Mouse (Mus musculus) hindbrain, embryonic 11.5 days (tissue): ENCODE data around the gene Trim27. TPM values are rescaled to one million over a fixed set of nuclear protein-coding genes. Genes with fewer than 3 reads are reported as not detected.

Experiments
- ATAC-seq: fragments of 200-750 bp; cut with Nextera tagmentation; 2 replicates; pipeline ENCODE4 v1.8.0; 2017; ENCODE audit warnings: mild to moderate bottlenecking, moderate TSS enrichment, moderate library complexity; ENCODE audit not compliant: low FRiP score
- DNase-seq: peaks from one replicate; pipeline ENCODE4 v3.0.0-alpha.2; 2015; ENCODE audit warnings: low spot score
- H3K27ac ChIP-seq: fragments of 300-500 bp; sonication (generic); 2 replicates; pipeline ENCODE4 v1.5.1; 2014; ENCODE audit warnings: mild to moderate bottlenecking, low read depth, low read length
- H3K27me3 ChIP-seq: fragments of 300-500 bp; sonication (generic); 2 replicates; pipeline ENCODE4 v1.6.1; 2014; ENCODE audit warnings: mild to moderate bottlenecking, low read length, moderate library complexity, mixed read lengths; ENCODE audit not compliant: control insufficient read depth, insufficient read depth
- H3K36me3 ChIP-seq: fragments of 300-500 bp; sonication (generic); 2 replicates; pipeline ENCODE4 v1.6.1; 2014; ENCODE audit warnings: mild to moderate bottlenecking, low read length, moderate library complexity, mixed read lengths; ENCODE audit not compliant: control insufficient read depth, insufficient read depth
- H3K4me1 ChIP-seq: fragments of 300-500 bp; sonication (generic); replicated peaks from 2 replicates; pipeline ENCODE4 v1.6.1; 2014; ENCODE audit warnings: low read length, mixed read lengths; ENCODE audit not compliant: control insufficient read depth, insufficient read depth
- H3K4me2 ChIP-seq: fragments of 300-500 bp; sonication (generic); replicated peaks from 2 replicates; pipeline ENCODE4 v1.6.1; 2014; ENCODE audit warnings: mild to moderate bottlenecking, low read depth, low read length
- H3K4me3 ChIP-seq: fragments of 300-500 bp; sonication (generic); 2 replicates; pipeline ENCODE4 v1.5.1; 2014; ENCODE audit warnings: low read depth, low read length
- H3K9ac ChIP-seq: fragments of 300-500 bp; sonication (generic); 2 replicates; pipeline ENCODE4 v1.6.1; 2014; ENCODE audit warnings: low read depth, low read length
- H3K9me3 ChIP-seq: fragments of 300-500 bp; sonication (generic); 2 replicates; pipeline ENCODE4 v1.6.1; 2016; ENCODE audit warnings: low read length; ENCODE audit not compliant: control insufficient read depth
- WGBS: fragments of 180-500 bp; shearing (Covaris S2); extraction: QIAGEN DNeasy Blood & Tissue Kit; methylation state at CpG from one replicate; pipeline ENCODE4 v1.1.7; 2014; 5-methylcytosine and 5-hydroxymethylcytosine counted together
- polyA plus RNA-seq: library from polyadenylated mRNA; unstranded; fragments of >200 nt; fragmentation: Nextera tagmentation; extraction: Ambion mirVana; gene quantifications from 2 replicates; pipeline ENCODE4 v1.2.1, GENCODE M21; 2014

The Trim27 gene
- polyA plus RNA-seq, 1 experiment from 2014 or later: 133 TPM

- Histone ChIP-seq H3K9me3 (no peaks in the 10 kb centered on the region), H3K27ac (no peak overlapping the region), H3K4me2 (no peak overlapping the region), H3K36me3 (peaks cover 5% of the 10 kb centered on the region; the same call in 1 of the 2 replicates), H3K4me1 (no peaks in the 10 kb centered on the region), H3K4me3 (no peak overlapping the region), H3K27me3 (no peaks in the 10 kb centered on the region; the same call in 1 of the 2 replicates), H3K9ac (no peak overlapping the region)
- 78% methylated on average over 5 of the region's 5 CpGs for WGBS
- ATAC-seq (no peak), DNase-seq (no peak)
Observed at GRCm38 (mm10) chr13:21178364-21178763, 881 bp upstream of the Trim27 start.

GRCm38 (mm10) chr13:21179724-21180550 is 692 bp downstream of the Trim27 start:
- Histone ChIP-seq H3K4me1 (no peaks in the 10 kb centered on the region), H3K4me2 (peak overlapping the region; percentile 76), H3K9ac (peak overlapping the region; percentile 93), H3K4me3 (peak overlapping the region; percentile 98), H3K9me3 (no peaks in the 10 kb centered on the region), H3K27me3 (no peaks in the 10 kb centered on the region; the same call in 1 of the 2 replicates), H3K27ac (peak overlapping the region; percentile 93), H3K36me3 (peaks cover 9% of the 10 kb centered on the region)
- DNase-seq (peak; percentile 88), ATAC-seq (peak; percentile 97)
- WGBS: under 1% methylated on average over 64 of the region's 80 CpGs

DNA sequence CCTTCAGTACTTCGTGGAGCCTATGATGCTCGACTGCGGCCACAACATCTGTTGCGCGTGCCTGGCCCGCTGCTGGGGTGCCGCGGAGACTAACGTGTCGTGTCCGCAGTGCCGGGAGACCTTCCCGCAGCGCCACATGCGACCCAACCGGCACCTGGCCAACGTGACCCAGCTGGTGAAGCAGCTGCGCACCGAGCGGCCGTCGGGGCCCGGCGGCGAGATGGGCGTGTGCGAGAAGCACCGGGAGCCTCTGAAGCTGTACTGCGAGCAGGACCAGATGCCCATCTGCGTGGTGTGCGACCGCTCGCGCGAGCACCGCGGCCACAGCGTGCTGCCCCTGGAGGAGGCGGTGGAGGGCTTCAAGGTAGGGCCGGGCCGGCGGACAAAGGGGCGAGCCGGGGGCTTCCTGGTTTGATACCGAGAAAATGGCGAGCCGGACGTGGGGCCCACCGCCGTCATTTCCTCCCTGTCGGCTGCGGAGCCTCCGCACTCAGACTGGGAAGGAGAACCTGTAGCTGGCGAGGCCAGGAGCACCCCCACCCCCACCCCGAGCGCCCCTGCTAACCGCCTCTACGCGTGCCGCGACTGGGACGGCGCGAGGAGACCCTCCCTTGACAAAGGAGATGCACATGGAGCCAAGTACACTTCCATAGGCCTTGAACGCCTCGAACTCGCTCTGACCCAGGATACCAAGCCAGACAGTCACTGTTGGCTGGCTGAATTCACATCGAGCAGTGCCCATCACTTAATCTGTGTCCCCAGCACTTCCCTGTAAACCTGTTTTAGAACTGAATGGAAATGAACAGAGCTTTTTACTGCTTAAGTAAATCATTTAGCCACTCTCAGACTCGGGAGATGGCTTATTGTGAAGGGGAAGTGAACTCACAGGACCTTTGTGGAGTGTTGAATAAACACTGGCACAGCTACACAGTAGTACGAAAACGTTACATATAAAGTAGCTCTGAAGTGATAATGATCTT is 1.6 kb downstream of the Trim27 start:
- no peaks in the 10 kb centered on the region for H3K4me1 ChIP-seq
- H3K27me3 ChIP-seq: no peaks in the 10 kb centered on the region
- H3K27ac ChIP-seq: peak overlapping the region; percentile 93
- ATAC-seq (peak; percentile 65), DNase-seq (peak; percentile 76)
- peak overlapping the region; percentile 76 for H3K4me2 ChIP-seq
- H3K9ac ChIP-seq: peak overlapping the region; percentile 93
- WGBS: under 1% methylated on average over 65 of the region's 71 CpGs
- peaks cover 9% of the 10 kb centered on the region for H3K36me3 ChIP-seq
- H3K4me3 ChIP-seq: peak overlapping the region; percentile 98
- H3K9me3 ChIP-seq: no peaks in the 10 kb centered on the region

GRCm38 (mm10) chr13:21181996-21182395 is 2.8 kb downstream of the Trim27 start:
- no peaks in the 10 kb centered on the region for H3K9me3 ChIP-seq
- no peak for DNase-seq
- 0 out of 2 replicates have a peak overlapping the region, but pooled peaks have one; percentile 16 for H3K9ac ChIP-seq
- ATAC-seq: no peak
- H3K4me3 ChIP-seq: peak overlapping the region; percentile 98
- peak overlapping the region; percentile 76 for H3K4me2 ChIP-seq
- no peaks in the 10 kb centered on the region for H3K4me1 ChIP-seq
- 80% methylated on average over 7 of the region's 7 CpGs for WGBS
- H3K36me3 ChIP-seq: peaks cover 9% of the 10 kb centered on the region
- H3K27ac ChIP-seq: no peak overlapping the region
- H3K27me3 ChIP-seq: no peaks in the 10 kb centered on the region

DNA sequence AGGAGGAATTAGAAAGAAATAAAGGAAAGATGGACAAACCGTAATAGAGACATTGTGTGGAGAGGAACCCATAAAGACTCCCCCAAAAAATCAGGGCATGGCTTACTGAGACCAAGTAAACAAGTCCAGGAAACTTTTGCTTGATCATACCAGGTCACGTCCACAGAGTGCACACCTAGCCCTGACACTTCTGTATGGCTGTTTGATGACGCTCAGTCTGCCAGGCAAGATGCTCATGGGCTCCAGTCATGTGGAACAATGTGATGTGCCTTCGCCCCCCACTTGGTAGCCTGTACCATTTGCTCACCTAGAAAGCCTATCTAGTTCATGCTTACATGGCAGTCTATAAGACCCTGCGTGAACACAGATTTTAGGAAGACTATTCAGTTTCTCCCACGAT is 3.8 kb downstream of the Trim27 start:
- Histone ChIP-seq H3K4me1 (no peaks in the 10 kb centered on the region), H3K27me3 (no peaks in the 10 kb centered on the region), H3K4me3 (no peak overlapping the region), H3K27ac (no peak overlapping the region), H3K36me3 (peaks cover 9% of the 10 kb centered on the region), H3K9ac (no peak overlapping the region), H3K4me2 (no peak overlapping the region), H3K9me3 (no peaks in the 10 kb centered on the region)
- ATAC-seq (no peak), DNase-seq (no peak)
- 95% methylated on average over 6 of the region's 6 CpGs for WGBS

DNA sequence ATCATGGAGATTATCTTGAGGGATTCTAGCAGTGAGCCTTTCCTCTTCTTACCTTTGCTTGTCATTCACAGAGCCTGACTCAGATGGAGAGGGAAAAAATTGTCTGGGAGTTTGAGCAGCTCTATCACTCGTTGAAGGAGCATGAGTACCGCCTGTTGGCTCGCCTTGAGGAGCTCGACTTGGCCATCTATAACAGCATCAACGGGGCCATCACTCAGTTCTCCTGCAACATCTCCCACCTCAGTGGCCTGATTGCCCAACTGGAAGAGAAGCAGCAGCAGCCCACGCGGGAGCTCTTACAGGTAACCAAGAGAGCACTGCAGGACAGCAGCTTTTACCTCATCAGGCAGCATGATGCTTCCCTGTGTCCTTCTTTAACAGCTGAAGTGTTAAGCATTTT is 4.4 kb downstream of the Trim27 start:
- Histone ChIP-seq H3K27me3 (no peaks in the 10 kb centered on the region), H3K4me1 (no peaks in the 10 kb centered on the region), H3K9me3 (no peaks in the 10 kb centered on the region), H3K4me3 (no peak overlapping the region), H3K27ac (no peak overlapping the region), H3K4me2 (no peak overlapping the region), H3K9ac (no peak overlapping the region), H3K36me3 (peaks cover 13% of the 10 kb centered on the region)
- ATAC-seq (no peak), DNase-seq (no peak)
- WGBS: 89% methylated on average over 7 of the region's 7 CpGs

- Histone ChIP-seq H3K4me2 (no peak overlapping the region), H3K4me1 (no peaks in the 10 kb centered on the region), H3K4me3 (no peak overlapping the region), H3K27me3 (no peaks in the 10 kb centered on the region), H3K36me3 (peaks cover 19% of the 10 kb centered on the region), H3K9ac (no peak overlapping the region), H3K9me3 (no peaks in the 10 kb centered on the region), H3K27ac (no peak overlapping the region)
- DNase-seq: no peak
- 92% methylated on average over 4 of the region's 4 CpGs for WGBS
- no peak for ATAC-seq
Observed at GRCm38 (mm10) chr13:21185521-21185920, 6.3 kb downstream of the Trim27 start.

GRCm38 (mm10) chr13:21195406-21196228 is 16.4 kb downstream of the Trim27 start:
- H3K36me3 ChIP-seq: peaks cover 6% of the 10 kb centered on the region
- no peak overlapping the region for H3K27ac ChIP-seq
- no peaks in the 10 kb centered on the region for H3K4me1 ChIP-seq
- H3K27me3 ChIP-seq: no peaks in the 10 kb centered on the region
- ATAC-seq (no peak), DNase-seq (no peak)
- no peak overlapping the region for H3K4me2 ChIP-seq
- WGBS: 86% methylated on average over 10 of the region's 10 CpGs
- H3K4me3 ChIP-seq: no peak overlapping the region
- H3K9ac ChIP-seq: no peak overlapping the region
- H3K9me3 ChIP-seq: no peaks in the 10 kb centered on the region
